Mouse (Mus musculus): ENCODE data around the gene Bcl2l10. TPM values are rescaled to one million over a fixed set of nuclear protein-coding genes. Genes with fewer than 3 reads are reported as not detected.
"Not testable (repeated sequence)": the region's sequence is repeated elsewhere in the genome, so short reads cannot be mapped to it uniquely, and the experiment has no call there.

Gene Bcl2l10
- total and polyA plus RNA-seq, 3 experiments: 0.33 TPM; not detected in 2

- H3K9me3 ChIP-seq (replicated peaks): no peaks in the 10 kb centered on the region
- TF ChIP-seq CTCF (IDR thresholded peaks at IDR 0.05; ENCODE audit: low read depth, low read length) (no peak), GATA2 (IDR thresholded peaks at IDR 0.05; ENCODE audit: borderline replicate concordance, low read depth, low read length) (no peak), TAL1 (conservative IDR thresholded peaks at IDR 0.05; ENCODE audit: low read depth, low read length) (no peak), GATA1 (IDR thresholded peaks at IDR 0.05; ENCODE audit: borderline replicate concordance, low read length) (no peak), POLR2AphosphoS5 (IDR thresholded peaks at IDR 0.05; ENCODE audit: insufficient replicate concordance, low read depth, low read length) (no peak)
- no peaks in the 10 kb centered on the region for H3K4me1 ChIP-seq (ENCODE audit: insufficient read depth, low read depth, low read length)
- peaks cover 26% of the 10 kb centered on the region for H3K27me3 ChIP-seq (ENCODE audit: insufficient read depth, low read length)
- ATAC-seq (ENCODE audit: extremely low read depth, insufficient number of reproducible peaks, low FRiP score, poor library complexity, severe bottlenecking): no peak
- no peak overlapping the region for H3K4me3 ChIP-seq (ENCODE audit: low read depth, low read length)
- no peaks in the 10 kb centered on the region for H3K36me3 ChIP-seq (replicated peaks)
- no peak for DNase-seq (ENCODE audit: low spot score)
Measured at GRCm38 (mm10) chr9:75355783-75356182, 8.2 kb downstream of the Bcl2l10 start.

DNA sequence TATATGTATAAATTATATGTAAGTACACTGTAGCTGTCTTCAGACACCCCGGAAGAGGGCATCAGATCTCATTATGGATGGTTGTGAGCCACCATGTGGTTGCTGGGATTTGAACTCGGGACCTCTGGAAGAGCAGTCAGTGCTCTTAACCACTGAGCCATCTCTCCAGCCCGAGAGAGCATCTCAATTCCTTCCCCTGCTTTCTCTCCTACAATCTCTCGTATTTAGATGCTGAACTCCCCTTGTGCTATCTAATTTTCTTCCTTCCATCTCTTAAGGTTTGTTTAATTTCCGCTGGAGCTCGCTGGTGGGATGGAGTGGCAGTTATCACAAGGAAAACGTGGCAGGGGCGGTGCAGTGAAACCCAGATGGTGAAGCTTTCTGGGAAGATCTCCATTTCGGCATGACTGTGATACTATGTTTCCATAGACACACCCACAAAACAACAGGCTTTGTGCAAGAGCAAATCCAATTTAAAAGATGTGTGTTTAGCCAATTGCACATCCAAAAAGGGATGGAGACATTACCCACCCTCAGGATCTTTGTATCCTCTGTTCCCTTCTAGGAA, 9.6 kb downstream of the Bcl2l10 start:
- Histone ChIP-seq H3K9me3 (replicated peaks) (no peaks in the 10 kb centered on the region), H3K4me1 (ENCODE audit: insufficient read depth, low read depth, low read length) (no peaks in the 10 kb centered on the region), H3K4me3 (ENCODE audit: low read depth, low read length) (no peak overlapping the region), H3K36me3 (replicated peaks) (no peaks in the 10 kb centered on the region), H3K27me3 (ENCODE audit: insufficient read depth, low read length) (peaks cover 25% of the 10 kb centered on the region)
- ATAC-seq (ENCODE audit: extremely low read depth, insufficient number of reproducible peaks, low FRiP score, poor library complexity, severe bottlenecking) (no peak), DNase-seq (ENCODE audit: low spot score) (no peak)
- TF ChIP-seq CTCF (IDR thresholded peaks at IDR 0.05; ENCODE audit: low read depth, low read length) (no peak), GATA2 (IDR thresholded peaks at IDR 0.05; ENCODE audit: borderline replicate concordance, low read depth, low read length) (no peak), POLR2AphosphoS5 (IDR thresholded peaks at IDR 0.05; ENCODE audit: insufficient replicate concordance, low read depth, low read length) (no peak), TAL1 (conservative IDR thresholded peaks at IDR 0.05; ENCODE audit: low read depth, low read length) (no peak), GATA1 (IDR thresholded peaks at IDR 0.05; ENCODE audit: borderline replicate concordance, low read length) (no peak)

- no peak overlapping the region for H3K4me3 ChIP-seq (ENCODE audit: low read depth, low read length)
- no peaks in the 10 kb centered on the region for H3K36me3 ChIP-seq (replicated peaks)
- no peaks in the 10 kb centered on the region for H3K9me3 ChIP-seq (replicated peaks)
- H3K4me1 ChIP-seq (ENCODE audit: insufficient read depth, low read depth, low read length): peaks cover 12% of the 10 kb centered on the region
- H3K27me3 ChIP-seq (ENCODE audit: insufficient read depth, low read length): peaks cover 18% of the 10 kb centered on the region
- TF ChIP-seq POLR2AphosphoS5 (IDR thresholded peaks at IDR 0.05; ENCODE audit: insufficient replicate concordance, low read depth, low read length): no peak
- TF ChIP-seq CTCF (IDR thresholded peaks at IDR 0.05; ENCODE audit: low read depth, low read length): peak; percentile 65
- DNase-seq (ENCODE audit: low spot score) (peak; percentile 42), ATAC-seq (ENCODE audit: extremely low read depth, insufficient number of reproducible peaks, low FRiP score, poor library complexity, severe bottlenecking) (no peak; the same call in 1 of the 2 replicates)
Measured at GRCm38 (mm10) chr9:75361699-75362098, 14.1 kb downstream of the Bcl2l10 start.

- H3K27me3 ChIP-seq (ENCODE audit: insufficient read depth, low read length): peaks cover 18% of the 10 kb centered on the region
- TF ChIP-seq TAL1 (conservative IDR thresholded peaks at IDR 0.05; ENCODE audit: low read depth, low read length) (no peak), GATA2 (IDR thresholded peaks at IDR 0.05; ENCODE audit: borderline replicate concordance, low read depth, low read length) (no peak), CTCF (IDR thresholded peaks at IDR 0.05; ENCODE audit: low read depth, low read length) (no peak), POLR2AphosphoS5 (IDR thresholded peaks at IDR 0.05; ENCODE audit: insufficient replicate concordance, low read depth, low read length) (no peak), GATA1 (IDR thresholded peaks at IDR 0.05; ENCODE audit: borderline replicate concordance, low read length) (no peak)
- no peak for DNase-seq (ENCODE audit: low spot score)
- no peaks in the 10 kb centered on the region for H3K36me3 ChIP-seq (replicated peaks)
- no peak for ATAC-seq (ENCODE audit: extremely low read depth, insufficient number of reproducible peaks, low FRiP score, poor library complexity, severe bottlenecking)
- H3K4me1 ChIP-seq (ENCODE audit: insufficient read depth, low read depth, low read length): peaks cover 14% of the 10 kb centered on the region
- no peaks in the 10 kb centered on the region for H3K9me3 ChIP-seq (replicated peaks)
- no peak overlapping the region for H3K4me3 ChIP-seq (ENCODE audit: low read depth, low read length)
Measured at GRCm38 (mm10) chr9:75362201-75362600, 14.6 kb downstream of the Bcl2l10 start.

DNA sequence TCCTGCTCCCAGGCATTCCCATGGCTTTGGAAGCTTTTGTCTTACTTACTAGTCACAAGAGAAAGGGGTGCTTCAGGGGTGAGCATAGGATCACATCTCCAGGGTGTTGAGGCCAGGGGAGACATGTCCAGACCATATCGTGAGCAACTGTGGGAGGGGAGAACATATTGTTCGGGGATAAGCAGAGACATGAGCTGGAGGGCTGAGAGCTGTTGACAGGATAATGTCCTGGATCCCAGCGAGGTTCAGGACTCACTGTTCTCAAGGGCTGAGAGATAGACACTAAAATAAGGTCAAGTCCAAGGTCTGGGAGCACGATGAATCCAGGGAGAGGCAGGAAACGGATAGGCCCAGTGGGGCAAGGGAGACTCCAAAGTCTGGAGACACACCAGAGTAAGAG, 15.4 kb downstream of the Bcl2l10 start:
- Histone ChIP-seq H3K4me1 (ENCODE audit: insufficient read depth, low read depth, low read length) (peaks cover 14% of the 10 kb centered on the region), H3K9me3 (replicated peaks) (no peaks in the 10 kb centered on the region), H3K36me3 (replicated peaks) (no peaks in the 10 kb centered on the region), H3K27me3 (ENCODE audit: insufficient read depth, low read length) (peaks cover 18% of the 10 kb centered on the region), H3K4me3 (ENCODE audit: low read depth, low read length) (no peak overlapping the region)
- DNase-seq (ENCODE audit: low spot score): no peak
- ATAC-seq (ENCODE audit: extremely low read depth, insufficient number of reproducible peaks, low FRiP score, poor library complexity, severe bottlenecking): no peak
- TF ChIP-seq TAL1 (conservative IDR thresholded peaks at IDR 0.05; ENCODE audit: low read depth, low read length) (no peak), GATA2 (IDR thresholded peaks at IDR 0.05; ENCODE audit: borderline replicate concordance, low read depth, low read length) (no peak), GATA1 (IDR thresholded peaks at IDR 0.05; ENCODE audit: borderline replicate concordance, low read length) (no peak), CTCF (IDR thresholded peaks at IDR 0.05; ENCODE audit: low read depth, low read length) (no peak), POLR2AphosphoS5 (IDR thresholded peaks at IDR 0.05; ENCODE audit: insufficient replicate concordance, low read depth, low read length) (no peak)

- ATAC-seq (ENCODE audit: extremely low read depth, insufficient number of reproducible peaks, low FRiP score, poor library complexity, severe bottlenecking); DNase-seq (ENCODE audit: low spot score); H3K36me3 ChIP-seq (replicated peaks); H3K4me3 ChIP-seq (ENCODE audit: low read depth, low read length); H3K9me3 ChIP-seq (replicated peaks): not testable (repeated sequence)
- H3K4me1 ChIP-seq (ENCODE audit: insufficient read depth, low read depth, low read length): peaks cover 14% of the 10 kb centered on the region
- H3K27me3 ChIP-seq (ENCODE audit: insufficient read depth, low read length): peaks cover 18% of the 10 kb centered on the region
Measured at GRCm38 (mm10) chr9:75363702-75364101, 16.1 kb downstream of the Bcl2l10 start.

DNA sequence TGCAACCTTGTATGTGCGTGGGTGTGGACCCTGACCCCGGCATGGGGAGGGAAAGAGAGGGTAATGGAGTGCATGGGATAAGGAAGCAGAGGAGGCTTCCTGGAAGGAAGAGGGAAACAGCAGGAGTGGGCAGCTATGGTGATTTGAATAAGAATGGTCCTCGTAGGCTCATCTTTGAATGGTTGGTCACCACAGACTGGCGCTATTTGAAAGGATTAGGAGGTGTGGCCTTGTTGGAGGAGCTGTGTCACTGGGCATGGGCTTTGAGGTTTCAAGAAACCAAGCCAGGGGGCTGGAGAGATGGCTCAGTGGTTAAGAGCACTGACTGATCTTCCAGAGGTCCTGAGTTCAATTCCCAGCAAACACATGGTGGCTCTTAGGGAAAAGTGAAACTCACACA, 17.6 kb downstream of the Bcl2l10 start:
- TF ChIP-seq TAL1 (conservative IDR thresholded peaks at IDR 0.05; ENCODE audit: low read depth, low read length) (no peak), CTCF (IDR thresholded peaks at IDR 0.05; ENCODE audit: low read depth, low read length) (no peak), POLR2AphosphoS5 (IDR thresholded peaks at IDR 0.05; ENCODE audit: insufficient replicate concordance, low read depth, low read length) (no peak), GATA1 (IDR thresholded peaks at IDR 0.05; ENCODE audit: borderline replicate concordance, low read length) (no peak), GATA2 (IDR thresholded peaks at IDR 0.05; ENCODE audit: borderline replicate concordance, low read depth, low read length) (no peak)
- peaks cover 17% of the 10 kb centered on the region for H3K4me1 ChIP-seq (ENCODE audit: insufficient read depth, low read depth, low read length)
- DNase-seq (ENCODE audit: low spot score): no peak
- H3K36me3 ChIP-seq (replicated peaks): no peaks in the 10 kb centered on the region
- ATAC-seq (ENCODE audit: extremely low read depth, insufficient number of reproducible peaks, low FRiP score, poor library complexity, severe bottlenecking): no peak
- H3K27me3 ChIP-seq (ENCODE audit: insufficient read depth, low read length): peaks cover 10% of the 10 kb centered on the region
- no peaks in the 10 kb centered on the region for H3K9me3 ChIP-seq (replicated peaks)
- no peak overlapping the region for H3K4me3 ChIP-seq (ENCODE audit: low read depth, low read length)
